Mouse (Mus musculus) forebrain, embryonic 11.5 days (tissue): ENCODE results near the gene Ptbp1. TPM values are rescaled to one million over a fixed set of nuclear protein-coding genes. Genes with fewer than 3 reads are reported as not detected.

Experiments
- ATAC-seq: fragments of 200-750 bp; cut with Nextera tagmentation; replicated peaks from 2 replicates; pipeline ENCODE4 v1.8.0; 2017; ENCODE audit warnings: moderate TSS enrichment; ENCODE audit not compliant: low FRiP score
- DNase-seq: peaks from one replicate; pipeline ENCODE4 v3.0.0-alpha.2; 2017; ENCODE audit warnings: low spot score
- H3K27ac ChIP-seq: fragments of 300-500 bp; sonication (generic); 2 replicates; pipeline ENCODE4 v1.5.1; 2014; ENCODE audit warnings: low read depth, low read length
- H3K27me3 ChIP-seq: fragments of 300-500 bp; sonication (generic); 2 replicates; pipeline ENCODE4 v1.6.1; 2014; ENCODE audit warnings: mild to moderate bottlenecking, low read length, mixed read lengths; ENCODE audit not compliant: control insufficient read depth, insufficient read depth
- H3K36me3 ChIP-seq: fragments of 300-500 bp; sonication (generic); 2 replicates; pipeline ENCODE4 v1.6.1; 2014; ENCODE audit warnings: mild to moderate bottlenecking, low read length, moderate library complexity, mixed read lengths; ENCODE audit not compliant: control insufficient read depth, insufficient read depth
- H3K4me1 ChIP-seq: fragments of 300-500 bp; sonication (generic); replicated peaks from 2 replicates; pipeline ENCODE4 v1.6.1; 2014; ENCODE audit warnings: low read length, mixed read lengths; ENCODE audit not compliant: control insufficient read depth, insufficient read depth
- H3K4me2 ChIP-seq: fragments of 300-500 bp; sonication (generic); 2 replicates; pipeline ENCODE4 v1.6.1; 2014; ENCODE audit warnings: low read depth, mild to moderate bottlenecking, low read length, moderate library complexity, mixed read lengths; ENCODE audit not compliant: severe bottlenecking
- H3K4me3 ChIP-seq: fragments of 300-500 bp; sonication (generic); 2 replicates; pipeline ENCODE4 v1.5.1; 2014; ENCODE audit warnings: low read depth, low read length
- H3K9ac ChIP-seq: fragments of 300-500 bp; sonication (generic); 2 replicates; pipeline ENCODE4 v1.6.1; 2014; ENCODE audit warnings: low read length
- H3K9me3 ChIP-seq: fragments of 300-500 bp; sonication (generic); 2 replicates; pipeline ENCODE4 v1.6.1; 2016; ENCODE audit warnings: low read length, mixed read lengths; ENCODE audit not compliant: control insufficient read depth
- WGBS: fragments of 180-500 bp; shearing (Covaris S2); extraction: QIAGEN DNeasy Blood & Tissue Kit; methylation state at CpG from one replicate; pipeline ENCODE4 v1.1.7; 2014; 5-methylcytosine and 5-hydroxymethylcytosine counted together
- polyA plus RNA-seq: library from polyadenylated mRNA; unstranded; fragments of >200 nt; fragmentation: Nextera tagmentation; extraction: Ambion mirVana; gene quantifications from 2 replicates; pipeline ENCODE4 v1.2.1, GENCODE M21; 2014

Gene Ptbp1
- polyA plus RNA-seq, 1 experiment from 2014 or later: 295 TPM

DNA sequence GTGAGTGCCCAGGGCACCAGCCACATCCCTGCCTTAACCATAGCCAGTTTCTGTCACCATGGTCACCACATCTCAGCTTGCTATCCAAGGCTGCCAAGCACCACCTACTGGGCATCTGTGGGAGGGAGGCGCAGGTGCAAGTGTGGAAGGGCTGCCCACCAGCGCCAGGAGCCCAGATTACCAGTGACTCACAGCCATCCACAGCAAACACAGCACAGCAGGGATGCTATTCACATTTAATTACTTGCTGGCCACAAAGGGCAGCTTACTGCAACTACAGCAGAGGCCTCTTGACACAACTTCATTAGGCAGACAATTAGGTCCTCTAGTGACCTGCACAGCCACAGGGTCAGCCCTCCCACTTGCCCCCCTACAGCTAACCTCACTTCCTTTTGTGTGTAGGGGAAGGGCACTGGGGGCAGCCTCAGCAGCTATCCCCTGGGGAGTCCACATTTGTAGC, 46.8 kb downstream of the Ptbp1 start:
- H3K9me3 ChIP-seq: no peaks in the 10 kb centered on the region
- no peak overlapping the region for H3K4me2 ChIP-seq
- 14% methylated on average over 2 of the region's 2 CpGs for WGBS
- H3K4me3 ChIP-seq: no peak overlapping the region
- H3K27me3 ChIP-seq: peaks cover 25% of the 10 kb centered on the region; the same call in 1 of the 2 replicates
- no peak overlapping the region for H3K9ac ChIP-seq
- ATAC-seq: peak; percentile 58
- DNase-seq: no peak
- no peak overlapping the region for H3K27ac ChIP-seq
- peaks cover 7% of the 10 kb centered on the region for H3K4me1 ChIP-seq
- peaks cover 2% of the 10 kb centered on the region; the same call in 1 of the 2 replicates for H3K36me3 ChIP-seq

DNA sequence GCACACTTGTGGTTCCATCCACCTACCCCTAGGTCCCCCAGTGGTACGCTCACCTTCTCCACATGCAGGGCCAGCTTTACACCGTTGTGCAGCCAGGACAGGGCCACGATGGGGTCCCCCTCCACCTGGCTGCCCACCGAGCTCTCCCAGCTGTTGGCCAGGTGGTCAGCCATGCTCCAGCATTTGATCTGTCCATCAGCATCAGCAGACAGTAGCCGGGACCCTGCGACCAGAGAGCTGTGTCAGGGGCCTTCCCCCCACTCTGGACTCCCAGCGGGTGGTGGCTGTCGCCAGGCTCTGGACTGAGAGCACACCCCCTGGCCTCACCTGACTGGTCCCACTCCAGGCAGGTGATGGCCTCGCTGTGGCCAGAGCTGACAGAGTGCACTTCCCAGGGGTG, 52.5 kb downstream of the Ptbp1 start:
- Histone ChIP-seq H3K9ac (no peak overlapping the region), H3K4me3 (no peak overlapping the region), H3K27ac (no peak overlapping the region), H3K4me1 (0 out of 2 replicates have a peak, but pooled peaks cover 5% of the 10 kb centered on the region), H3K4me2 (no peak overlapping the region), H3K36me3 (no peaks in the 10 kb centered on the region; the same call in 1 of the 2 replicates), H3K9me3 (no peaks in the 10 kb centered on the region), H3K27me3 (peaks cover 13% of the 10 kb centered on the region; the same call in 1 of the 2 replicates)
- DNase-seq: no peak
- WGBS: 96% methylated on average over 9 of the region's 9 CpGs
- ATAC-seq: no peak

DNA sequence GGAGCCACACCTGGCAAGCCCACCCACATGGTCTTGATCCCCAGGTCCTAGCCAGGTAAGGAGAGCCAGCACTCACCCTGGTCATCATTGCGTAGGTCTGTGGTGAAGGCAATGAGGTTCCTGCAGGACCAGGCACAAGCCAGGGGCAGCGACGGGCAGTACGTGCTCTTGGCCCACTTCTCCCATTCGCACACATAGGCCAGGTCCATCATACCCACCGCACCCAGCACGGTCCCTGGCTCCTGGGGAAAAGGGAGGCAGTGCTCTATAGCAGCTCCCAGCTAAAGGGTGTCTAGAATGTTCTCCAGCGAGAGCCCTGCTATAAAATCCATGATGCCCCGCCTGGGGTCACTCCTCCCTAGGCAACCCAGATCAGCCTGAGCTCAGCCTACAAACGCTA, 53.2 kb downstream of the Ptbp1 start:
- H3K27me3 ChIP-seq: peaks cover 11% of the 10 kb centered on the region; the same call in 1 of the 2 replicates
- ATAC-seq (no peak), DNase-seq (no peak)
- no peaks in the 10 kb centered on the region; the same call in 1 of the 2 replicates for H3K36me3 ChIP-seq
- no peak overlapping the region for H3K4me3 ChIP-seq
- H3K4me1 ChIP-seq: 0 out of 2 replicates have a peak, but pooled peaks cover 5% of the 10 kb centered on the region
- 95% methylated on average over 10 of the region's 10 CpGs for WGBS
- H3K9ac ChIP-seq: no peak overlapping the region
- no peak overlapping the region for H3K4me2 ChIP-seq
- no peak overlapping the region for H3K27ac ChIP-seq
- H3K9me3 ChIP-seq: no peaks in the 10 kb centered on the region

DNA sequence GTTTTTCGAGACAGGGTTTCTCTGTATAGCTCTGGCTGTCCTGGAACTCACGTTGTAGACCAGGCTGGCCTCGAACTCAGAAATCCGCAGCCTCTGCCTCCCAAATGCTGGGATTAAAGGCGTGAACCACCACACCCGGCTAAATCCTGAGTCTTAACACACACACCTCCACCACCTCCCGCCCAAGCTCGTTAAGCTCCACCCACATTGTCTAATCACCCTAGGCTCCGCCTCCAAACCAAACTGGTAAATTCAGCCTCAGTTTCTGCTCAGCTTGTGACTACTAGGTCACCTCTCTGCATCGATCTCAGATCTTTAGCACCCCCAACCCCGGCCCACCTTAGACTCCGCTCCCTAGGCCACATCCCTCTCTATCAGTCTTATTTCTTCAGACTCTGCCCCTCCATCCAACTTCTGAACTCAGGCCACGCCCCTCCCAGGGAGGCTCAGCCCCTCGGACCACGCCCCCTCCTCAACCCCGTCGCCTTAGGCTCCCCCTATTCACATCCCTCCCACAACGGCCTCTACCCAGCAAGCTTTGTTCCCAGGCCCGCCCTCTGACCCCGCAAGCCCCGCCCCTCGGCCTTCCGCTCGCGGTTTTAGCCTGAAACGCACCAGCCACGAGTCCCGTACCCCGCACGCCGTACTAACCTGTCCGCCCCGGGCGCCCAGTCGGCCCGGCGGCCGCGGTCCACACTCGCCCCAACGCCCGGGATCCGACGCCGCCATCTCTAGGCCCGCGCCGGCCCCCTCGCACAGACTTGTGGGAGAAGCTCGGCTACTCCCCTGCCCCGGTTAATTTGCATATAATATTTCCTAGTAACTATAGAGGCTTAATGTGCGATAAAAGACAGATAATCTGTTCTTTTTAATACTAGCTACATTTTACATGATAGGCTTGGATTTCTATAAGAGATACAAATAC, 54.2 kb downstream of the Ptbp1 start, which contains the start of gene Med16:
Med16 (minus strand) TSS at position 757 of the 925 bp plus-strand sequence.
- 0 out of 2 replicates have a peak, but pooled peaks cover 5% of the 10 kb centered on the region for H3K4me1 ChIP-seq
- no peaks in the 10 kb centered on the region; the same call in 1 of the 2 replicates for H3K36me3 ChIP-seq
- peak; percentile 93 for ATAC-seq
- H3K9me3 ChIP-seq: no peaks in the 10 kb centered on the region
- peak within 1 kb of the TSS; percentile 95 for H3K27ac ChIP-seq
- H3K27me3 ChIP-seq: 0 out of 2 replicates have a peak, but pooled peaks cover 2% of the 10 kb centered on the region
- WGBS: 2% methylated on average over 52 of the region's 52 CpGs
- H3K9ac ChIP-seq: peak within 1 kb of the TSS; percentile 94
- H3K4me2 ChIP-seq: peak within 1 kb of the TSS; percentile 39
- H3K4me3 ChIP-seq: peak within 1 kb of the TSS; percentile 68
- DNase-seq: peak; percentile 97

DNA sequence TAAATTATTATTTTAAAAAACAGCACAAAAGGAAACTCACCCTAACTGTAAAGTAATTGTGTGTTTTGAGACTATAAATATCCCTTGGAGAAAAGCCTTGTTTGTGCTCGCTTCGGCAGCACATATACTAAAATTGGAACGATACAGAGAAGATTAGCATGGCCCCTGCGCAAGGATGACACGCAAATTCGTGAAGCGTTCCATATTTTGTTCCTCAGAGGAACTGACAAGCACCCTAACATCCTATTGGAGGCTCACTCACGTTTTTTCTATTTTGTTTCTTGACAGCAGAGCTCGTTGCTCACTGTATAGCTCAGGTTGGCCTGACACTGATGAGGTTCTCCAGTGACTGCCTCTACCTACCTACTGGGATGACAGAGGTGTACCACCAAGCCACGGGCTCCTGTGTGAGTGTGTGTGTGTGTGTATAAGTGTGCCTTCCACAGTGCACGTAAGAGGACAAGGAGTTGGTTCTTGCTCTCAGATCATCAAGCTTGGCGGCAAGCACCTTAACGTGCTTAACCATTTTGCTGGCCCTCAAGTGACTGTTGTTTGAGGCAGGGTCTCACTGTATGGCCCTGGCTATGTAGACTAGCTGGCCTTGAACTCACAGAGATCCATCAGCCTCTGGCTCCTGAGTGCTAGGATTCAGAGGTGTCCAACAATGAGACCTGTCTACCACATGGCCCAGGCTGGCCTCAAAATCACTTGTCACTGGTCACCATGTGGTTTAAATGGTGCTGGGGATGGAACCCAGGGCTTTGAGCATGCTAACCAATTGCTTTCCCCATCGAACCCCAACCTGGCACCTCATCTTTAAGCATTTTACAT, 55.1 kb downstream of the Ptbp1 start:
- 24% methylated on average over 14 of the region's 14 CpGs for WGBS
- H3K9me3 ChIP-seq: no peaks in the 10 kb centered on the region
- no peaks in the 10 kb centered on the region; the same call in 1 of the 2 replicates for H3K36me3 ChIP-seq
- no peak for DNase-seq
- ATAC-seq: peak; percentile 35
- H3K4me1 ChIP-seq: 0 out of 2 replicates have a peak, but pooled peaks cover 5% of the 10 kb centered on the region
- H3K4me3 ChIP-seq: peak overlapping the region; percentile 68; the same call in 1 of the 2 replicates
- H3K9ac ChIP-seq: peak overlapping the region; percentile 94; the same call in 1 of the 2 replicates
- H3K27ac ChIP-seq: peak overlapping the region; percentile 95; the same call in 1 of the 2 replicates
- H3K4me2 ChIP-seq: peak overlapping the region; percentile 26; the same call in 1 of the 2 replicates
- H3K27me3 ChIP-seq: 0 out of 2 replicates have a peak, but pooled peaks cover 2% of the 10 kb centered on the region

DNA sequence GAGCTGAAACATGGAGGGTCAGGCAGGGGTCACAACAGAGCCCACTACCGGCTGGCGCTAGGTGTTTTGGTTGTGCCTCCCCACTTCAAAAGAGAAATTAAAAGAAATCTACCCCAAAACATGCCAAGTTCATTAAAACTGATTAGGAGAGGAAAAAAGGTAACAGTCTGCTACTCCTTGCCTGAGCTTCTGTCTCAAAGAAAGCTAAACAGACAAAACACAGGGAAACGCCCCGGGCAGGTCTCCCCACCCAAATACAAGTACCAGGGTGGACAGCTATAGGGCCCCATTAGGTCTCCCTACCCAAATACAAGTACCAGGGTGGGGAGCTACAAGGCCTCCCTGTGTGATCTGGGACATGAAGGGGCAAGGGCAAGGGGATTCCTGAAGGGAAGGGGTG, 56.3 kb downstream of the Ptbp1 start, which contains the start of gene Gm26602:
Gm26602 (plus strand) TSS at position 301 of the 400 bp plus-strand sequence.
- Histone ChIP-seq H3K4me3 (no peak within 1 kb of the TSS), H3K9me3 (no peaks in the 10 kb centered on the region), H3K27ac (no peak within 1 kb of the TSS), H3K9ac (no peak within 1 kb of the TSS), H3K4me1 (peaks cover 9% of the 10 kb centered on the region), H3K4me2 (no peak within 1 kb of the TSS), H3K36me3 (no peaks in the 10 kb centered on the region; the same call in 1 of the 2 replicates), H3K27me3 (no peaks in the 10 kb centered on the region)
- DNase-seq: no peak
- ATAC-seq: no peak
- 97% methylated on average over 4 of the region's 4 CpGs for WGBS

DNA sequence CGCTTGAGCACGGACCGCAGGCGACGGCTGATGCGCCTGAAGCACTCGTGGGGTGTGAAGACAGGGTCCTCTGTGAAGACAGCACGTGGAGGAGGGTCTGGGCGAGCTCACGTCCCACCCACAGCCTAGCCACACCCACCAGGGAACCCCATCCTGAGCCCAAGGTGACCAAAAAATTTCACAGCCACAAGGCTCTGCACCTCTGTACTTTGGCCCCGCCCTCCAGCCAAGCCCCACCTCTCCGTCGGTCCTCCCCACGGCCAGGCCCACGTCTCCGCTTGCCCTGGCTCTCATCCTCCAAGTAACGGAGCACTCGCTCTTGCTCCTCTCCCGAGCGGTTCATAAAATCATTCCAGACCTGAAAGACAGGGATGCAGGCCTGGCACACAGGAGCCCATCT, 58.2 kb downstream of the Ptbp1 start:
- Histone ChIP-seq H3K27ac (no peak overlapping the region), H3K4me2 (no peak overlapping the region), H3K4me1 (peaks cover 11% of the 10 kb centered on the region), H3K36me3 (no peaks in the 10 kb centered on the region), H3K27me3 (peaks cover 3% of the 10 kb centered on the region), H3K9ac (no peak overlapping the region), H3K9me3 (no peaks in the 10 kb centered on the region), H3K4me3 (no peak overlapping the region)
- ATAC-seq (no peak), DNase-seq (no peak)
- 66% methylated on average over 20 of the region's 20 CpGs for WGBS
